Mouse (Mus musculus): Measurements from ENCODE around the gene Otulin. TPM values are rescaled to one million over a fixed set of nuclear protein-coding genes. Genes with fewer than 3 reads are reported as not detected.

Gene Otulin
- total RNA-seq, 4 experiments from 2014 or later, result 17.6 to 22.3 (median 20.1) TPM

GRCm38 (mm10) chr15:27657866-27658265 is 27.4 kb upstream of the Otulin start:
- DNase-seq (ENCODE audit: low spot score in 2 of 2), result no peak

GRCm38 (mm10) chr15:27656626-27657025 is 26.1 kb upstream of the Otulin start:
- DNase-seq (ENCODE audit: low spot score in 2 of 2), result no peak

DNA sequence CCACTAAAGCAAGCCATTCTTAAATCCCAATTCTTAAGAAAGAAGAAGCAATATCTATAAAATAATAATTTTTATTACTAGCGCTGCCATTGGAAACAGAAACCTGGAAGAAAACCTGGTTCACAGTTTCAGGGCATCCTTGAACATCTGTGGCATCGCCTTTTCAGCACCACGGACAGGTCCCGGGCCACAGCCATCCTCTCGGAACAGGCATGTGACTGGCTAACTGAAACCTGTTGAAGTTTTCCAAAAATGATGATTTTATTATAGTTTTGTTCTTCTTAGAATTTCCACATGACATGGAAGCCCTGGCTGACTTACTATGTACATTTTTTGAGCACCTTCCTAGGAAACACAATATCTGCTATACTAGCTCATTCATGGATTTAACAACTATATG is 24.5 kb upstream of the Otulin start:
- no peak for DNase-seq (ENCODE audit: low spot score in 2 of 2)

DNA sequence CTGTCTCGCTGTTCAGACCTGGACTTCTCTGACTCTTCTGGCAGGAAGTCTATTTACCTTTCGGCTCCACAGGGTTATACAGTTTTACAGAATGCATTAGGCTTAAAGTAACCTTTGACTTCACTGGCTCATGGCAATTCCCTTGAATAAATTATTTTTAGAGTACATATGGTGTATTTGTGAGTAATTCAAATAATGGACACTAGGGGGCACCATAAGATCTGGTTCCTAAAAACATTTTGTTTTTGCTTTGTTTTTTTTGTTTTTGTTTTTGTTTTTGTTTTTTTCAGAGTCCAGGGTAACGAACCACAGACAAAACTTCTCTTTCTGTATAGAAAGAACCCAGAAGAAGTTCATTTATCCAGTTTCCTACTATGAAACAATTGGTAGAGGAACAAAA is 17.2 kb upstream of the Otulin start:
- DNase-seq (ENCODE audit: low spot score in 2 of 2), result no peak

GRCm38 (mm10) chr15:27646665-27647064 is 16.2 kb upstream of the Otulin start:
- DNase-seq (ENCODE audit: low spot score in 2 of 2), result no peak

DNA sequence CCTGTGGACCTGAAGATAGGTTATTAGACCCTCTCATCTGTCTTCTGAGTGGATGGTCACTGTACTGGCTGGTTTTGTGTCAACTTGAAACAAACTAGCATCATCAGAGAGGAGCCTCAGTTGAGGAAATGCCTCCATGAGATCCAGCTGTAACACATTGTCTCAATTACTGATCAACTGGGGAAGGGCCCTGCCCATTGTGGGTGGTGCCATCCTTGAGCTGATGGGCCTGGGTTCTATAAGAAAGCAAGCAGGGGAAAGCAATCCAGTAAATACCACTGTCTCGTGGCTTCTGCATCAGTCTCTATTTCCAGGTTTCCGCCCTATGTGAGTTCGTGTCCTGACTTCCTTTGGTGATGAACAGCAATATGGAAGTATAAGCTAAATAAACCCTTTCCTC is 14.8 kb upstream of the Otulin start:
- no peak for DNase-seq (ENCODE audit: low spot score in 2 of 2)

- no peak for DNase-seq (ENCODE audit: low spot score in 2 of 2)
These were observed 12.4 kb upstream of the Otulin start for GRCm38 (mm10) chr15:27642895-27643294.

DNA sequence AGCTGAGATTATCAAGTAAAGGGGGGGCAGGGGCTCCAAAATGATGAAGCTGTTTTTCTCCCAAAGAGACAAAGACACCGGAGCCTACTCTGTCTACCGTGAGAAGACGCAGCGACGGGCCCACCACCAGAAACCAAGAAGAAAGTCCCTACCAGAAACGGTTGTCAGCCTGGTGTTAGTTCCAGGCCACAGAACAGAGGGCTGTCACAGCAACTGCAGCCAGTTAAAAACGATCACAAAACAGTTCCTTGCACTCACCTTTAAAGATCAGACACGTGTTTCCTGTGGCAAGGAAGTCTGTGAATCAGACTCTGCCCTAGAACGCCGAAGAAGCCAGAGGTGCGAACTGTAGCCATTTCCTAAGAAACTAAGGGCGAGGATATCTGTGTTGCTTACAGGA is 10.7 kb upstream of the Otulin start:
- DNase-seq (ENCODE audit: low spot score in 2 of 2), result no peak

GRCm38 (mm10) chr15:27633941-27634900 is 3.7 kb upstream of the Otulin start:
- no peak for DNase-seq (ENCODE audit: low spot score in 2 of 2)

- DNase-seq (ENCODE audit: low spot score in 2 of 2), result peak in 1 of 2 experiments; percentile 14
These were observed 493 bp downstream of the Otulin start for GRCm38 (mm10) chr15:27629800-27630600.

DNA sequence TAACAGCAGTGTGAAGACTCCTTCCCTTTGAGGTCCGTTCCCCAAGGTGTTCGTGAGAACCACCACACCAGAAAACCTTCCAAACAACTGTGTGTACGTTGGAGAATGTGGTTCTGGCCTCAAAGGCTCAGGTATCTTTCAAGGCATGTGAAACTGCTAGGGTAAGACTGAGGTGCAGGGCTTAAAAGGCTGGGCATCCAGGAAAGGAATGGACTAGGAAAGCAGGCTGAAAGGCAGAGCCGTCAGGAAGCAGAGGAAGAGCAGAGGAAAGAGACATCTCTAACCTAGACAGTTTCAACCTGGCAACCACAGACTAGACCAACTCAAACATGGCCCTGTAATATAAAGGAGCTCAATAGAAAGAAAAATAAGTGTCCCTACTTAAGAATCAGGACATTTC is 1.4 kb downstream of the Otulin start:
- no peak for DNase-seq (ENCODE audit: low spot score in 2 of 2)

- DNase-seq (ENCODE audit: low spot score in 2 of 2), result no peak
These were observed 2.7 kb downstream of the Otulin start for GRCm38 (mm10) chr15:27627794-27628193.

- DNase-seq (ENCODE audit: low spot score in 2 of 2), result no peak
These were observed 4.2 kb downstream of the Otulin start for GRCm38 (mm10) chr15:27626314-27626713.

DNA sequence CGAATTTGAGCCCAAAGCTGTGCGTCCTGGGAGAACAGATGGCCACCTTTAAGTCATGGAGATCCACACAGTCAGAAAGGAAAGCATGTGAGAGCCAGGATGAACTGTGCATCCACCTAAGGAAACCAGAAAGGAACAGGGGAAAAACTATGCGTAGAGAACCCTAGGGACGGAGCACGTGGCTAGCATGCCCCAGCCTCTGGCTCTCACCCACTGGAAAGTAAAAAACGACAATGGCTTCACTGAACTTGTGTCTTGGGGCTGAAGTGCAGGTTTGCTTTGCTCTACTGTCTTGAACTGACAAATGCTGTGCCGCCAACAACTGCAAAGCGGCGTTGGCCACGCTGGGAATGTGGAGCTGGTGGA is 4.6 kb downstream of the Otulin start:
- no peak for DNase-seq (ENCODE audit: low spot score in 2 of 2)

DNA sequence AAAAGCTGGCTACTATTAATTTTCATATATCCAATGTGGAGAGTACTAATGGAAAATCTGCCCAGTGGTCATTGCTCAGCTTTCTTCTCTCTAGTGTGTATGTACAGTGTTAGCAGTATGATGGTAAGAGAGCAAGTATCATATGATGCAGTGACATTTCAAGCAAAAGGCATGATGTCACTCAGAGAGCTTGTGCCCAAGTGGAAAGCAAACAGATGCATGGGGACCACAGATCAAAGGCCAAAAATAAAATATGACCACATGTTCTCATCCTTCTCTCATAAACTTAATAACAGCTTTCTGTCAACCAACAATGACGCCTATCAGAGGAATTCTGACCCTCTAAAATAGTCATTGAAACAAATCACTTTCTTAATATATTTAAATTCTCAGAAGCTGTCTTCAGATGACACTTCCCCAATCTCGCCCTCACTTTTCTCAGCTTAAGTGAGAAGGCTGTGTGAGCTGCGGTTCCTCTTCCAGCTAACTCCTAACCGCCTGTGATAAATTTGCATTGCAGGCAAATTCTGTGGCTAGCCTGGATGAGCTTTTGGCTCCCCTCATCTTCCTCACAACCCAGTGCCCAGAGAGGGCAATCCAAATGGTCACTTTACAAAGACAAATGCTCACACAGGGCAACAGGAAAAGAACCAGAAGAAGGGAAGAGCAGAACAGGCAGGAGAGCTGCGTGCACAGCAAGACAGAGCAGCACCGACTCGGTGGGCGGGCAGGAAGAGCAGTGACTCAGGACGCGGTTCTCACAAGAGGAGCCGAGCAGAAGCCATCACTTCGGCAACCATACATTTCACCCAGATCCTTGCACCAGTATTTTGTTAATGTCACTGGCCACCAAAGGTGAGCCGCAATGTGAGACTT is 5.2 kb downstream of the Otulin start:
- DNase-seq (ENCODE audit: low spot score in 2 of 2), result no peak

- DNase-seq (ENCODE audit: low spot score in 2 of 2), result no peak
These were observed 7.2 kb downstream of the Otulin start for GRCm38 (mm10) chr15:27623286-27623685.

DNA sequence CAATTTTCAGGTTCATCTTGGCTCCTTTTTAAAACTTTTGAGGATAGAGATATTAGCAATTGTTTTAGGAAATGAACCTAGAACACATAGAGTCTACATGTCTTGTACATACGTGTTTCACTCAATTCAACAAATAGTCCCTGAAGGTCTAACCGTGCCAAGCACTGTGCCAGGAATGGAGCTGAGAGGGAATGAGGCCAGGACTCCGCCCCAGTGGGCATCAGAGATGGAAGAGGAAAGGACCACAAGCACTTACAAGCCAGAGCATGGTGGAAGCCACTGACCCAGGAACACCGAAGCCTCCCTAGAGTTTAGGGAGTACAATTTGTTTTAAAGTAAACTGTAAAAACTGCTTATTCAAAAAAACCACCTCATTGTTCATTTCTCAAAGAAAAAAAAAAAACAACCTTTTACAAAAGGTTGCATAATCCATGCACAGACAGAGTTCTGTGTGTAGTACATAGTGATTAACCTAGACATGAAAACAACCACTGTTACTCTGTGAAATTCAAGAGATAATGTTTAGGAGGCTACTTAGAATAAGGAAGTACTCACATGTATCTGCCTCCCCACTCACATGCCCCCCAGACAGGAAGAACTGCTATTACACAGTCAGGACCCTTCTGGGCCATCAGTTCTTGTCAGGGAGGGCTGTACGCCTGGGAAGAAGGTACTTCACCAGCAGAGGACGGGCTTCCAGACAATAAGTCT is 9.9 kb downstream of the Otulin start:
- DNase-seq (ENCODE audit: low spot score in 2 of 2), result no peak

- no peak for DNase-seq (ENCODE audit: low spot score in 2 of 2)
These were observed 10.8 kb downstream of the Otulin start for GRCm38 (mm10) chr15:27619683-27620082.

DNA sequence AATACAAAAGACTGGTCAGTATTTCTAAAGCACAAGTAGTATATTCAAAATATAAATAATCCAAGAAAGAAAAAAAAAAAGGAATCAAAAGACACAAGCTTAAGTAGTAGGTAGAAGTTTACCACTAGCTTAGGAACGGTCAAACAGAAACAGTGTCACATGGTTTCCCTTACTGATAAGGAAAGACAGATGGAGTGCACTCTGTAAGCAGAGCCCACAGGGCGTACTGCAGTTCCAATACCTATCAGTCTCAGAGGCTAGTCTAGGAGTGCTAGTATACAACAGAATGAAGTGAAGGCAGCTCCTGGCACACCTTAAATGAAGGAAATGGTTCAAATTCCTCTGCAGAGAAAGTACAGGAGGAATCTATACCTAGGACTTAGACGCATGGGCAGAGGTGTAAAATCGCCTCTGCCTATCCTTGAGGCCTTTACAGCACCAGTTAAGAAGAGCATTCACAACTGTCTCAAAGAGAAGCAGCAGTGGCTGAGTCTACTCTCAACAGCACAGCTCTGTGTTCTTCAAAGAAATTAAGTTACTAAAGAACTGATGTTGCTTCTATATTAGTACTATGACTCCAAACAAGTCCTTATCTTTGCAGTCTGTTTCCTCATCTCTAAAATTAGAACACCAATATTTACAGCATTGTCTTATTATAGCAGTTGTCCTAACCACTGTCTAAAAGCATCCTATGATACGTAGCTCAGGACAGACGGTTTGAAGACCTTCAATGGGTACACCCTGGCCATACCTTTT is 11.5 kb downstream of the Otulin start:
- DNase-seq (ENCODE audit: low spot score in 2 of 2), result no peak

GRCm38 (mm10) chr15:27617227-27617626 is 13.3 kb downstream of the Otulin start:
- no peak for DNase-seq (ENCODE audit: low spot score in 2 of 2)

All from gastrocnemius, adult 8-10 months (tissue).